Mouse (Mus musculus): ENCODE results near the gene Krtap6-1.
"Not testable (repeated sequence)": the region's sequence is repeated elsewhere in the genome, so short reads cannot be mapped to it uniquely, and the experiment has no call there.

Gene Krtap6-1

DNA sequence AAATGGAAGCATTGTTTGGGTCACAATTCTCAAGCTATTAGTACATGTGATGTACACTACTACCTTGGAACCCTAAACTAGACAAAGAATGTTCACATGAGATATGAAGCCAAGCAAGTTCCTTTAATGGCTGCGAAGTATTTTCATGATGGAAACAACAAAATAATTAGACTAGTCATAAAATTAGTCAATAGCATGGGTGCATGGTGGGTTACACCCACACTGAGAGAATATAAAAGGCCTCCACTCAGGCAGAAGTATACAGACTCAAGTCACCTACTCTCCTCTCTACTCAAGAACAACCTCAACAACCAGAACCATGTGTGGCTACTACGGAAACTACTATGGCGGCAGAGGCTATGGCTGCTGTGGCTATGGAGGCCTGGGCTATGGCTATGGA is at the start of gene Krtap6-1:
Gene Krtap6-1, plus strand, starts transcription at position 301 of the 400 bp plus-strand sequence.
- not testable (repeated sequence) for DNase-seq (ENCODE audit: low spot score)

DNA sequence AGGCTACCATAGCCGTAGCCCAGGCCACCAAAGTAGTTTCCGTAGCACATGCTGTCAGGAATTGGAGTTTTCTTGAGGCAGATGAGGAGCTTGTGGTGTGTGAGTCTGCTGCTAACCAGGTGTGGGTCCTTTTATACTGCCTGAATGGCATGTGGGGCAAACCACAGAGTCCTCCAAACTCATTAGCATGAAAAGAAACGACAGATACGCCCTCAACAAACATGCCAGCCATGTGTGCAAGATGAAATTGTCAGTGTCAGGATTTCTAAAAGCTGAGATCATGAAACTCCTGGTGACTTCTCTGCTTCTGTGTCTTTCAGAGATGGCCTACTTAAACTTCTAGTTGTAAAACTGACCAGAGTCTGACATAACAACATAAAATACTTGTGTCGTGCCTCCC is 20.8 kb upstream of the Krtap6-1 start, which contains the start of gene Krtap22-2:
Gene Krtap22-2, minus strand, starts transcription at position 101 of the 400 bp plus-strand sequence.
- no peak for DNase-seq (ENCODE audit: low spot score)

DNA sequence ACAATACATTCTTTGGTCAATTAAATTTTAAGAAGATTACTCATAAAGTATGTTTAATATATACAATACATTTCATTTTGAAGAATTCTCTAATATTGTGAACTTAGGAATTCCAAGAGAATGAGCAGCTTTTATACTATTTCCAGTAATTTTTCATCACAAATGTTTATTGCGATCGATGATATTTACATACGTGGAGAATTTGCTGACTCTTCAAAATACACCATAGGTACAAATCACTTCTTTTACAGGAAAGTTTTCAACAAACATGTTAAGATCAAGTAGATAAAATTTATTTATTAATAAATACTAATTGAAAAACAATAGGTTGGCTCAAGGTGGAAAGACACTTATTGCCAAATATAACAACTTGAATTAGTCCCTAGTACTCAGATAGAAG is 17.5 kb upstream of the Krtap6-1 start:
- DNase-seq (ENCODE audit: low spot score) = no peak

GRCm38 (mm10) chr16:89014984-89015383 is 16.5 kb upstream of the Krtap6-1 start, which contains the start of gene Gm10229:
Gm10229 (plus strand) TSS chr16:89015284.
- DNase-seq (ENCODE audit: low spot score) = not testable (repeated sequence)

DNA sequence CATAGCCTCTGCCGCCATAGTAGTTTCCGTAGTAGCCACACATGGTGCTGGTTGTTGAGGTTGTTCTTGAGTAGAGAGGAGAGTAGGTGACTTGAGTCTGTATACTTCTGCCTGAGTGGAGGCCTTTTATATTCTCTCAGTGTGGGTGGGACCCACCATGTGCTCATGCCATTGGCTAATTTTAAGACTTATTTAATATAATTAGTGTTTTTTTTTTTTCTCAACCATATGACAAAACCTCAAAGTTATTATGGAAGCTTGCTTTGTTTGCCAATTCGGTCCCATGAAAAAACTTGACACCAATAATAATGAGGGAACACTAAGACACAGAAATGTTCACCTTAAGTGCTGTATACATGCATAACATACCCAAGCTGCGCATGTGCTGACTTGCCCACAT is 9.9 kb downstream of the Krtap6-1 start, which contains the start of gene Gm10228:
Gene Gm10228, minus strand, starts transcription at position 101 of the 400 bp plus-strand sequence.
- not testable (repeated sequence) for DNase-seq (ENCODE audit: low spot score)

GRCm38 (mm10) chr16:89047783-89048182 is 16.3 kb downstream of the Krtap6-1 start, which contains the start of gene Krtap6-5:
Krtap6-5 (minus strand) TSS chr16:89047883.
- no peak for DNase-seq (ENCODE audit: low spot score)

- not testable (repeated sequence) for DNase-seq (ENCODE audit: low spot score)
These were observed 32.4 kb downstream of the Krtap6-1 start, which contains the start of gene 1110025L11Rik for GRCm38 (mm10) chr16:89063902-89064301. 1110025L11Rik (minus strand) TSS chr16:89064002.

DNA sequence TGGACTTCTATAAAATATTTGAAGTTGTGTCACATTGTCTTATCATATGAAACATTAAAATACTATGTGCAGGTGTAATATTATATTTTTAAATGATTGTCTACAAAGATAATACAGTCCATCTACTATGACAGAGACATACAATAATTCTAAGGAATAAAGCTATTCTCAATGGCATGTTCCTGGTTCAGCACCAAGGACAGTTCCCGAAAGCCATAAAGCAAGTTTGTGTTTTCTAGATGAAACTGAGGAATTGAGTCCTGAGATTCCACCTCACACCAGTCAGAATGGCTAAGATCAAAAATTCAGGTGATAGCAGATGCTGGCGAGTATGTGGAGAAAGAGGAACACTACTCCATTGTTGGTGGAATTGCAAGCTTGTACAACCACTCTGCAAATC is 39.5 kb downstream of the Krtap6-1 start:
- not testable (repeated sequence) for DNase-seq (ENCODE audit: low spot score)
